ENCODE assay signal across 8 mouse cellular contexts in genomic region chr1:151177937-151178271, GRCm38 (mm10). TPM values are rescaled to one million over a fixed set of nuclear protein-coding genes. Genes with fewer than 3 reads are reported as not detected.
DNase-seq lines count a peak whose midpoint lies in the region; ATAC-seq and TF ChIP-seq lines count a peak whose summit lies in the region.

No protein-coding gene starts in this region.

- H3K27ac ChIP-seq in heart, embryonic 12.5 days (ENCODE audit: poor library complexity, severe bottlenecking), result peak overlapping the region; percentile 6; the same call in 1 of the 2 replicates
- H3K27ac ChIP-seq in ES-Bruce4 (ENCODE audit: insufficient read depth, low read length), result peak overlapping the region; percentile 68
- no peak overlapping the region for H3K27ac ChIP-seq in forebrain, postnatal 0 days (ENCODE audit: low read depth, low read length)
- H3K27ac ChIP-seq in liver, postnatal 0 days (ENCODE audit: low read depth), result peak overlapping the region; percentile 80

- ATAC-seq in heart, embryonic 12.5 days (ENCODE audit: insufficient number of reproducible peaks, low FRiP score), result peak; percentile 57; the same call in 1 of the 2 replicates
- no peak for ATAC-seq in forebrain, postnatal 0 days
- ATAC-seq in liver, postnatal 0 days, result peak; percentile 70

- H3K36me3 ChIP-seq in heart, embryonic 12.5 days, result no peaks in the 10 kb centered on the region
- no peaks in the 10 kb centered on the region for H3K36me3 ChIP-seq in ES-Bruce4 (ENCODE audit: control insufficient read depth, insufficient read depth, low read length, poor library complexity, severe bottlenecking)
- no peaks in the 10 kb centered on the region for H3K36me3 ChIP-seq in forebrain, postnatal 0 days (ENCODE audit: insufficient read depth)
- H3K36me3 ChIP-seq in liver, postnatal 0 days (replicated peaks; ENCODE audit: insufficient read depth, low read length), result no peaks in the 10 kb centered on the region

- no peak for DNase-seq in heart, adult 18-20 months
- no peak for DNase-seq in forebrain, postnatal 0 days
- no peak for DNase-seq in liver, postnatal 0 days
- DNase-seq in frontal cortex, postnatal 14 days (ENCODE audit: low spot score in 2 of 2), result no peak
- no peak for DNase-seq in ovary, adult 18-20 months (ENCODE audit: low spot score)
- no peak for DNase-seq in retina, embryonic 14.5 days (ENCODE audit: low spot score)

- no peak for TF ChIP-seq POLR2A in ES-Bruce4 (IDR thresholded peaks at IDR 0.05; ENCODE audit: insufficient read depth, low read length)

- TF ChIP-seq CTCF in ES-Bruce4 (IDR thresholded peaks at IDR 0.05; ENCODE audit: low read depth, low read length), result no peak
- TF ChIP-seq CTCF in forebrain, postnatal 0 days (IDR thresholded peaks at IDR 0.05; ENCODE audit: low read depth), result no peak
- TF ChIP-seq CTCF in liver, postnatal 0 days (IDR thresholded peaks at IDR 0.05; ENCODE audit: low read depth), result no peak

- no peaks in the 10 kb centered on the region for H3K9me3 ChIP-seq in heart, embryonic 12.5 days (replicated peaks)
- H3K9me3 ChIP-seq in ES-Bruce4 (replicated peaks; ENCODE audit: control insufficient read depth, insufficient read depth, low read length, poor library complexity, severe bottlenecking), result no peaks in the 10 kb centered on the region
- no peaks in the 10 kb centered on the region for H3K9me3 ChIP-seq in forebrain, postnatal 0 days (ENCODE audit: low read length)
- H3K9me3 ChIP-seq in liver, postnatal 0 days (ENCODE audit: low read length), result no peaks in the 10 kb centered on the region

- H3K9ac ChIP-seq in heart, embryonic 12.5 days, result no peak overlapping the region
- H3K9ac ChIP-seq in ES-Bruce4 (ENCODE audit: low read depth, poor library complexity, severe bottlenecking), result no peak overlapping the region
- no peak overlapping the region for H3K9ac ChIP-seq in forebrain, postnatal 0 days
- no peak overlapping the region for H3K9ac ChIP-seq in liver, postnatal 0 days (replicated peaks)

- WGBS in heart, embryonic 12.5 days, result 19% methylated on average over 4 of the region's 4 CpGs
- WGBS in forebrain, postnatal 0 days, result 14% methylated on average over 4 of the region's 4 CpGs
- WGBS in liver, postnatal 0 days (ENCODE audit: insufficient replicate concordance), result 15% methylated on average over 4 of the region's 4 CpGs

- no peaks in the 10 kb centered on the region for H3K27me3 ChIP-seq in heart, embryonic 12.5 days (replicated peaks)
- H3K27me3 ChIP-seq in ES-Bruce4 (ENCODE audit: control insufficient read depth, insufficient read depth, low read length, poor library complexity, severe bottlenecking), result no peaks in the 10 kb centered on the region
- H3K27me3 ChIP-seq in forebrain, postnatal 0 days (ENCODE audit: insufficient read depth, low read length), result no peaks in the 10 kb centered on the region
- no peaks in the 10 kb centered on the region for H3K27me3 ChIP-seq in liver, postnatal 0 days (ENCODE audit: insufficient read depth, low read length)

- no peak for TF ChIP-seq EP300 in ES-Bruce4 (IDR thresholded peaks at IDR 0.05; ENCODE audit: insufficient read depth, low read depth, low read length)
- no peak for TF ChIP-seq EP300 in liver, postnatal 0 days (IDR thresholded peaks at IDR 0.05; ENCODE audit: low read depth)

- H3K4me3 ChIP-seq in heart, embryonic 12.5 days, result peak overlapping the region; percentile 24
- H3K4me3 ChIP-seq in ES-Bruce4 (ENCODE audit: low read depth, low read length), result no peak overlapping the region
- peak overlapping the region; percentile 9; the same call in 1 of the 2 replicates for H3K4me3 ChIP-seq in forebrain, postnatal 0 days (ENCODE audit: low read depth, low read length)
- peak overlapping the region; percentile 19 for H3K4me3 ChIP-seq in liver, postnatal 0 days (ENCODE audit: low read depth, low read length)

- H3K4me2 ChIP-seq in heart, embryonic 12.5 days, result peak overlapping the region; percentile 51
- peak overlapping the region; percentile 26 for H3K4me2 ChIP-seq in forebrain, postnatal 0 days (ENCODE audit: low read depth)
- H3K4me2 ChIP-seq in liver, postnatal 0 days (ENCODE audit: low read depth, low read length), result peak overlapping the region; percentile 60

- H3K4me1 ChIP-seq in heart, embryonic 12.5 days (replicated peaks), result peaks cover 11% of the 10 kb centered on the region
- no peaks in the 10 kb centered on the region for H3K4me1 ChIP-seq in ES-Bruce4 (ENCODE audit: control insufficient read depth, insufficient read depth, low read length)
- no peaks in the 10 kb centered on the region for H3K4me1 ChIP-seq in forebrain, postnatal 0 days (ENCODE audit: insufficient read depth)
- H3K4me1 ChIP-seq in liver, postnatal 0 days (ENCODE audit: insufficient read depth), result peaks cover 19% of the 10 kb centered on the region

RNA-seq across cellular contexts. Expression of gene Gm47985, which starts 4.4 kb away (rescaled TPM):
- polyA plus RNA-seq in heart, embryonic 12.5 days (2016; fragmentation: Nextera tagmentation; extraction: Ambion mirVana), result 2.9 and 3.1 TPM in 2 replicates
- 1 to 10 TPM; 1.0 to 1.1 TPM for total RNA-seq in heart, adult 18-20 months (2021)
- not detected in 2 replicates for polyA plus RNA-seq in ES-Bruce4 (2011; ENCODE audit: insufficient read depth, insufficient read length, low read depth, missing spikeins)
- total RNA-seq in forebrain, postnatal 0 days (2014; rRNA removed), result not detected in 2 replicates
- polyA plus RNA-seq in forebrain, postnatal 0 days (2015; fragmentation: Nextera tagmentation; extraction: Ambion mirVana), result not detected in 2 replicates
- 0.60 and 0.67 TPM in 2 replicates for polyA plus RNA-seq in liver, postnatal 0 days (2015; fragmentation: Nextera tagmentation; extraction: Ambion mirVana)

RNA-seq across cellular contexts. Expression of gene Gm8947, which starts 14.3 kb away (rescaled TPM):
- 0.28 and 0.89 TPM in 2 replicates for polyA plus RNA-seq in heart, embryonic 12.5 days (2016; fragmentation: Nextera tagmentation; extraction: Ambion mirVana)
- total RNA-seq in heart, adult 18-20 months (2021), result not detected
- polyA plus RNA-seq in ES-Bruce4 (2011; ENCODE audit: insufficient read depth, insufficient read length, low read depth, missing spikeins), result not detected in 2 replicates
- not detected in 2 replicates for total RNA-seq in forebrain, postnatal 0 days (2014; rRNA removed)
- not detected in 2 replicates for polyA plus RNA-seq in forebrain, postnatal 0 days (2015; fragmentation: Nextera tagmentation; extraction: Ambion mirVana)
- polyA plus RNA-seq in liver, postnatal 0 days (2015; fragmentation: Nextera tagmentation; extraction: Ambion mirVana), result 0.28 and 0.37 TPM in 2 replicates

RNA-seq across cellular contexts. Expression of gene Gm47995, which starts 20.3 kb away (rescaled TPM):
- polyA plus RNA-seq in heart, embryonic 12.5 days (2016; fragmentation: Nextera tagmentation; extraction: Ambion mirVana), result 0.45 and 0.49 TPM in 2 replicates
- not detected for total RNA-seq in heart, adult 18-20 months (2021)
- 0.75 TPM in 1 of 2 replicates, not detected in the other for polyA plus RNA-seq in ES-Bruce4 (2011; ENCODE audit: insufficient read depth, insufficient read length, low read depth, missing spikeins)
- not detected in 2 replicates for total RNA-seq in forebrain, postnatal 0 days (2014; rRNA removed)
- polyA plus RNA-seq in forebrain, postnatal 0 days (2015; fragmentation: Nextera tagmentation; extraction: Ambion mirVana), result not detected in 2 replicates
- polyA plus RNA-seq in liver, postnatal 0 days (2015; fragmentation: Nextera tagmentation; extraction: Ambion mirVana), result 0.26 and 0.31 TPM in 2 replicates

RNA-seq across cellular contexts. Expression of gene 3110040M04Rik, which starts 26.0 kb away (rescaled TPM):
- 0.36 and 0.55 TPM in 2 replicates for polyA plus RNA-seq in heart, embryonic 12.5 days (2016; fragmentation: Nextera tagmentation; extraction: Ambion mirVana)
- total RNA-seq in heart, adult 18-20 months (2021), result not detected
- not detected in 2 replicates for polyA plus RNA-seq in ES-Bruce4 (2011; ENCODE audit: insufficient read depth, insufficient read length, low read depth, missing spikeins)
- not detected in 2 replicates for total RNA-seq in forebrain, postnatal 0 days (2014; rRNA removed)
- not detected in 2 replicates for polyA plus RNA-seq in forebrain, postnatal 0 days (2015; fragmentation: Nextera tagmentation; extraction: Ambion mirVana)
- polyA plus RNA-seq in liver, postnatal 0 days (2015; fragmentation: Nextera tagmentation; extraction: Ambion mirVana), result 0.28 TPM in 1 of 2 replicates, not detected in the other

RNA-seq across cellular contexts. Expression of gene Gm47996, which starts 32.0 kb away (rescaled TPM):
- 0.32 TPM in 1 of 2 replicates, not detected in the other for polyA plus RNA-seq in heart, embryonic 12.5 days (2016; fragmentation: Nextera tagmentation; extraction: Ambion mirVana)
- not detected for total RNA-seq in heart, adult 18-20 months (2021)
- not detected in 2 replicates for polyA plus RNA-seq in ES-Bruce4 (2011; ENCODE audit: insufficient read depth, insufficient read length, low read depth, missing spikeins)
- total RNA-seq in forebrain, postnatal 0 days (2014; rRNA removed), result not detected in 2 replicates
- polyA plus RNA-seq in forebrain, postnatal 0 days (2015; fragmentation: Nextera tagmentation; extraction: Ambion mirVana), result not detected in 2 replicates
- 0.12 and 0.20 TPM in 2 replicates for polyA plus RNA-seq in liver, postnatal 0 days (2015; fragmentation: Nextera tagmentation; extraction: Ambion mirVana)
